Mouse (Mus musculus) gonadal fat pad, adult 2 months (tissue): Measurements from ENCODE around the gene Cntnap4. TPM values are rescaled to one million over a fixed set of nuclear protein-coding genes. Genes with fewer than 3 reads are reported as not detected.

Experiments used
- DNase-seq: peaks from one replicate; pipeline ENCODE4 v3.0.0-alpha.2; 2012; ENCODE audit warnings: low read depth
- polyA plus RNA-seq: library from polyadenylated mRNA; depleted of rRNA; stranded (reverse); fragments of >200 nt; gene quantifications from 2 replicates; pipeline ENCODE4 v1.2.3, GENCODE M21; 2012; rRNA removed

The Cntnap4 gene
- 0.05 TPM in 1 of 2 replicates, not detected in the other for polyA plus RNA-seq

DNA sequence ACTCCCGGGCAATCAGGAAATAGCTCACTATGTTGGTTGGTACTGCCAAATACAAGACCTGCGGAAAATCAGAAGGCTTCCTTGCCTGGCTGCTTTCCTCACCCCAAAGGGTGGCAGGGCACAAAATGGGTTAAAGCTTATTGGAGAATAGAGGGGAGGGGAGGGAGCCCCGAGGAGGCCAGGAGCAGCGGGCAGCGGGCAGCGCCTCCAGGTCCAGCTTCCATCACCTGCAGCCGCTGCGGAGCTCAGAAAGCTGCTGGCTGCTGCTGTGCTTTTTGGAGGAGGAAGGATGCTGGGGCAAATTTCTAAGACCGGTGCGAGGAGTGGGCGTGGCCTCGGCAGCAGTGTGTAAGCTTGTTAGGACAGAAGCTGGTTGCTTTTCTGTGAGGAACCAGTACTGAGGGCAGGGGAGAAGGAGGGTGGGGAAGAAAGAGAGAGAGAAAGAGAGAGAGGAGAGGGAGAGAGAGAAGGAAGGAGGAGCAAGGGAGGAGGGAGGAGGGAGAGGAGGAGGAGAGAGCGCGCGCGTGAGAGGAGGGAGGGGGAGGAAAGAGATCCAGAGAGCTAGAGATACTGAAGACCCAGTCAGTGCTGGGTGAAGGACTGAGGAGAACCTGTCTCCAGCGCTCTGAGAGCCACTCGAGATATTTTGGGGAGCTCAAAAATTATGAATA, at the start of gene Cntnap4:
Gene Cntnap4, plus strand, starts transcription at position 573 of the 671 bp plus-strand sequence.
- no peak for DNase-seq

DNA sequence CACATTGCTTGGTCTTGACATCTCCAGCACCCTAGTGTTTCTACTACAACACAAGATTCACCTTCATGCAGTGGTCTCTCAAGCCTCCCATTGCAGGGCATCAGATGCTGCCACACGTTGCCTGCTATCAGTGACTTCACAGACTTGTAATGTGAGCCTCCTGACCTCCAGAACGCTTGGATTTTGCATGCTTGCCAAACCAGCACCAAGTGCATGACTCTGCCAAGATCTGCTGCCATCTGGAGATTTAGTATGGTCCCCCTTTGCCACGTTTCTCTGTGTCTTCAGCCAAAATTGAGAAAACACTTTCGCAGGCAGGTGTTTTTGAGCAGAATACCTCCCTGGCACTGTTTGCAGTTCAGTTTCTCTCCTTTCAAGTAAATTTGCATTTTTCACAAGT, 12.5 kb upstream of the Cntnap4 start:
- DNase-seq, result no peak

DNA sequence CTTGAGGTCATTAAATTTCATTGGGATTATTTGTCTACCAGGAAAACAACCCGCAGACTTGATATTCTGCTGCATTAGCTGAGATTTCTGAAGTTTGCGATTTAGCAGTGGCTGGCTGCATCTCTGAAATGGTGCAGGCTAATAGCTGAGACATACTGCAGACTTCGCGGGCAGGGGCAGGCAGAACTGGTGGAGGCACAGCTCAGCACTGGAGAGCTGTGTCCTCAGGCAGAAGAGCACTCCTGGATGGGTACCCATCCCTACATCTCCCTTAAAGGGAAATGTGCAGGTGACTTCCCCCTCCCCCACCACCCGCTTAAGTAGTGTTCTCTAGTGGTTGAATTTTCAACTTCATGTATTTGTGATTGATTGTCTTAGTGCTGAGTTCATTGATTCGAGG, 698 bp downstream of the Cntnap4 start:
- no peak for DNase-seq

DNA sequence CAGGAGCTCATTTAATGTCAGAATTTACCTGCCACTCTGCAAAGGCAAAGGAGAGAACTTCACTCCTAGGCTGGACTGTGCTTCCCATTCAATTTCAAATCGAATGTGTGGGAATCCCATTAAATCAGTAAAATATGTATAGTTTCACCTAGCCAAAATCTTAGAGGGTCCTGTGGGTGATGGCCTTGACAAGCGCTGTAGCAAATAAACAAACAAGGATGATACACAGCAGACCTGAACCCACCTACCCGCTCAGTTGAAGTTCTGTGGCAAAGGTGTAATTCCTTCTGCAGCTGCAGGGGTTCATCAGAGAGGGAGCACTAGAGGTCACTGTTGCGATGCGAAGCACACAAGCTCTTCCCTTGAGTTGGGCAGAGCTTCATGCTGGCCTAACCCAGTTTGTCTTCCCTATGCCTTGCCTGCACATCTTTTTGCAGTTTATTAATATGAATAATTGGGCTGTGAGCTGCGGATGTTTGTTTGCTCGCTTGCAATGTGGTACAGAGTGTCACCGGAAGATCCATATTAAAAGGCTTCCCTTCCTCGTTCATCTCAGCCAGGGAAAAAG, 1.6 kb downstream of the Cntnap4 start:
- DNase-seq, result no peak

DNA sequence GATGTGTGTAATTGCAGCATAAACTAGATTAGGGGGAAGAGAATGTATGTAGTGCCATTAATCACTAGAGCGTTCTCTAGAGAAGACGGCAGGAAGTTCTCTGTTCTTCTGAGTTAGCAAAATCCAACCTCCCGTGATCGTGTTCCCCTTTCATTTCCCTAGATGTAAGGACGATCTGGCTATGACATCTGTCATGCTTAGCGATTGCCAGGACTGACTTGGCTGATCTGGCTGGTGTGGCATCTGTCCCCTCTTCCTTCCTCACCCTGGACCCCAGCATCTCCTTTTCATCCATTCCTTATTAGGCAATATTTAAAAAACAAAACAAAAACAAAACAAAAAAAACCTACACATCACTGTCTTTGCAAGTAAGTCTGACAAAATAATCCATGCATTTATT, 11.6 kb downstream of the Cntnap4 start:
- no peak for DNase-seq

DNA sequence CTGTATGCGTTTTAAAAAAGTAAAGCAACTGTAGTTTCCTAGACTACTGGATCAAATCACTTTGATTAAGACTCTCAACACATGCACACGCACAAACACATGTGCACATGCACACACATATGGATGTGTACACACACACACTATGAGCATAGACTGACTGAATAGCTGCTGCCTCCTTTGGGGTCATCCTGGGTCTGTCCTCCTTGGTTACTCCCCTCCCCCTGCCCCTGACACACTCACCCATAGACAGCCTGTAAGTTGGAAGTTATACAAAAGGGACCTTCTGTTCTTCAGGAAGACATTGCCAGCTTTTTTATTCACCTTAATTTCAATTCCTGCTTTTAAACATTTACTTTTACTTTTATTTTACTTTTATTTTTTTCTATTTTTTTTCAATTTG, 13.6 kb downstream of the Cntnap4 start:
- no peak for DNase-seq

DNA sequence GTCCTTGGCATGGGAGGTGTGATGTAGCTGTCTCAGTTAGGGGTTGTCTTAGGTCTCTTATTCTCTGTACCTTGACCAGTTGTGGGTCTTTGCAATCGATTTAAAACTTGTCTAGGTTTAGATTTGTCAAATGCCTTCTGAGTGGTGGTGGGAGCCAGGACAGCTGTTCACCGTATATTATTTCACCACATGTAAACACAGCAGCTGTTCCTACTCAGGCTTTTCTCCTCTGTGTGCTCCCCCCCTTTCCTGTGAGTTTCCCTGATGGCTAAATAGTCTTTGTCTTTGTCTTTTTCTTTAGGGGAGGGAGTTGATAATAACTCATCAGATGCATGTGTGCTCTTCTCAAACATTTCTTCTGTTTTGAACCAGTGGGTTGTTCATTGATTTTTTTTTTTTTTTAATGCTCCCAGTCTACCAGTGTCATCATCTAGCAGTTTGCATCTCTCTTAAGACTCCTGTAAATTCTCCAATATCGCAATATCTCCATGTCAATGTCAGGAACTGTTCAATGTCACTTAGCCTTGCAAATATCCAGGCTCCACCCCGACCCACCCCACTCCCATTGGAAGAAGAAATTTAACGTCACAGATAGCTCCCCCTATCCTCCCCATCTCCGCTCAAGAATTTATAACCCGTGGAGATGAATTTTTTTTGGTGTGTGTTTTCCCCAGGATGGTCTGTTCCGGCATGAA, 18.7 kb downstream of the Cntnap4 start:
- DNase-seq, result no peak

DNA sequence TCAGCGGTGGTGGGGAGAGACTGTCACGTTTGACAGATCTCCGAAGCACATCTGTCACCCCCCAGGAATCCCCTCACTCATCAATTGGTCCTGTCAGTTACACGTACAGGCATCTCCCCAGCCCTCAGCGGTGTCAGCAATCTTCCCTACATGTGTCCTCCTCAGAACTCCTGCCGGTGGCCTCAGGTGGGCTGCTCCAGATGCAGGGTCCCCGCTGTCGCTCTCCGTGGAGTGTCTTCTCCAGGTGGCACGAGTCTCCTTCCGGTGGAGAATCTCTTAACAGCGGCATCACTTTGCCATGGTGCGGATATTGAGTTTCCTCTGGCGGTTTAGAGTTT, 19.2 kb downstream of the Cntnap4 start:
- no peak for DNase-seq

DNA sequence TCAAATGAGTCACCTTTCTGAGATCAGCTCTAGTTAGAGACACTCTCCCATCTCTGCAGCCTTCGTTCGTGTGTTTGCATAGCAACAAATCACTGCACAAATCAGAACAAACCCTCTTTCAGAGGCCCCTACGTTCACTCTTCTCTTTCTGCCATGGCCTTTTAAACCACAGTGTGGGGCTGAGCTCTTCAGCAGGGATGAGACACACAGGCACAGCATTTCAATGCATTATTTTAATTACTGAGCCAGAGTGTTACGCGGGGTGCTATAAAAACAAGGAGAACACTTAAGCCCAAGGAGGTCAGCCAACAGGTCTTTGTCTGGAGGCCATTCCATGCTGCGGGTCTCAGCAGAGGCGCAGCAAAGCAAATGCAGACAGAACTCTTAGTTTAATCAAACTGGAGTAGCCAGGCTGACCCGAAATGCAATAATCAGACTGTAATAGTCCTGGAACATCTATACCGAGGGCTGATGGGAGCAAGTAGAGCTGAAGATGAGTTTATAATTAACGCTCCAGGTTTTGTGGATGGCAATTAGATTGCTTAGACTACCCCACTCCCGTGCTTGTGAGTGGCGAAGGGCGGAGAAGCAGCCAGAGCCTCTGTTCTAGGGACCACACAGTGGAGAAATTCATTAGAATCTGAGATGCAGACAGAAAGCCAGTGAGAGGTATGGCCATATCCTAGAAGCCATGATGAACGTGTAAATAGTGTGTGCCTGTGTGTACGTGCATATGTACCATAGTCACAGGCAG, 26.4 kb downstream of the Cntnap4 start:
- no peak for DNase-seq

DNA sequence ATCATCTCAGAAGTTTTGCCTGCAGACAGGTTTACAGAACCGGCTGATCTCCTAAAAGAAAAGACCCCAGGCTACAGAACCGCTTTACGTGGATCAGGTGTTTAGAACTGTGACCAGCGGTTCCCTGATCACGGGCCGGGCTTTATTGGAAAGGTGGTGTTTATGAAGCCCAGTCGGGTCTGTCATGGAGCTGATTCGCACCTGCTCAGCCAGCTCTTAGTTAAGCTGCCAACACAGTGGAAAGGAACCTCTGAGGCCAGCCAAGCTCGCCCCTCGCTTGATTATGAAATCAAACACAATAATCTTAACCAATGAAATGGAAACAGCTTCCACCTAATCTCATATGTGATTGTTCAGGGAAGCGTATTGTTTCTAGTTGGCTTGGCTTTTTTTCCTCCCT, 30.1 kb downstream of the Cntnap4 start:
- no peak for DNase-seq

DNA sequence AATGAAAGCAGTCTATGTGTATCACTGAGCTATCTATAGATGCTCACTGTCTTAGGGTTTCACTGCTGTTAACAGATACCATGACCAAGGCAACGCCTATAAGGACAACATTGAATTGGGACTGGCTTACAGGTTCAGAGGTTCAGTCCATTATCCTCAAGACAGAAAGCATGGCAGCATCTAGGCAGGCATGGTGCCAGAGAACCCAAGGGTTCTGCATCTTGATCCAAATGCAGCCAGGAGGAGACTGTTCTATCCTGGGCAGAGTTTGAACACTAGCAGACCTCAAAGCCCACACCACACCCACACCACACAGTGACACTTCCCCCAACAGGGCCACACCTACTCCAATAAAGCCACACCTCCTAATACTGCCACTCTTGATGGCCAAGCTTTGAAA, 31.3 kb downstream of the Cntnap4 start:
- no peak for DNase-seq

DNA sequence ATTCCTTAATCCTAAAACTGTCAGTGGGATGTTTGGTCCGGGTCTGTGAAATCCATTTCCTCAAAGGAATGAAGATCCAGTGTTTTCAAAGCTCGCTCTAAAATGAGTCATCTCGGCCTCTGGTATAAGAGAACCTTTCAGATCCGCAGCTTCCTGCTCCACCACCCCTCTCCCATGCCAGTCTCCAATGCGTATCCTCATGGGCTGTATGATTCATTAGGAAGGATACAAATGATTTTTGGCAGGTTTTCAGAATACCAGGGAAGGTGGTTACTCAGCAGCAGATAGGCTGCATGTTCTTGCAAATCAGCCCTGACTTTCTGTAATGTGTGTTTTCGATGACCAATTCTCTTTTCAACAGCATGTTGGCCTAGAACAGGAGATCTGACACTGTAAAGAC, 40.3 kb downstream of the Cntnap4 start:
- DNase-seq, result no peak

DNA sequence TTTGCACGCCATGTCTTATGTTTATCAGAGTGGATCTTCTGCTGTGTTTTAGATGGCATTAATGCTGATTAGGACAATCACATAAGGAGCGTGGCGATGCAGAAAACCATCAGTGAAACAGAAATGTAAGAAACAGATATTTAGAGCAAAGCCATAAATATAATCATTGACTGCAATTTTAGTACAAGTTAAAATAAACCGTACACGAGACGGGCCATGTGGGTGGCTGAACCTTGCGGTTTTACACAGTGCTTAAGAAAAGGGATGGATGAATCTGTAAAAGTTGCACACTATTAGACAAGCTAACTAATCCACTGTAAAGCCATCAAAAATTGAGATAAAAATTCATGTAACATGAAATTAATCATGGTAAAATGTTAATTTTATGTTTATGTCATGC, 58.9 kb downstream of the Cntnap4 start:
- DNase-seq, result no peak

DNA sequence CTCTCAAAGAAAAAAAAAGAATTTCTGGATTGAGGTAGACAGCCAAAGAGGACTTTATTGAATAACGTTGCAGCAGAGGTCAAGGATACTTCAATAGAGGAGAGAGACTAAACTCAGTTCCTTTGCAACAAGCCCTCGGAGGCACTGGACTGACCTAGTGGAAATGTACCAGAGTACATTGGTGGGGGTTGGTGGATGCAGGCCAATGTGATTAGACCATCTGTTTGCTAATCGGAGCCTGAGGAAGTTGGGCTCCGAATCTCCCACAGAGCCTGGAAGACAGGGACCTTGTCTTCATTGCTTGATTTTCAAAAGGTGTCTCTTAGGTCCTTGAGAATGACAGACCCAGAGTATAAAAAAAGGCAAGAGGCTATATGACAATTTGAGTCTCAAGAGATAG, 82.8 kb downstream of the Cntnap4 start:
- no peak for DNase-seq

DNA sequence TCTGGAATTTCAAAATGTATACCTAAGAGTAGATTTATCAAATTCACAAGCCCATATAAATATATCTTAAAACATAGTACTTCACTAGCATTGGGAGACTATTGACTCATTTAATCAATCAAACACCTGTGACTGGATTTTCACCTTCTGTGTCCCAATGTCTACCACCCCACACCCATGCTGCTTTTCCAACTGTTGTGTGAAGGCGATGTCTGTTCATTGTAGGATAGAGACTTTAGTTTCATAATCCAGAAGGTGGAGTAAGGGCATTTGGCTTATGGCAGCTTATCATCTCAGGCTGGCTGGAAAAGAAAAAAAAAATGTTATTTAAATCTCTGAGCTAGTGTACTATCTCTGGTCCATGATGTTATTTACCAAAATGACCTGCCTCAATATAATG, 83.4 kb downstream of the Cntnap4 start:
- no peak for DNase-seq

DNA sequence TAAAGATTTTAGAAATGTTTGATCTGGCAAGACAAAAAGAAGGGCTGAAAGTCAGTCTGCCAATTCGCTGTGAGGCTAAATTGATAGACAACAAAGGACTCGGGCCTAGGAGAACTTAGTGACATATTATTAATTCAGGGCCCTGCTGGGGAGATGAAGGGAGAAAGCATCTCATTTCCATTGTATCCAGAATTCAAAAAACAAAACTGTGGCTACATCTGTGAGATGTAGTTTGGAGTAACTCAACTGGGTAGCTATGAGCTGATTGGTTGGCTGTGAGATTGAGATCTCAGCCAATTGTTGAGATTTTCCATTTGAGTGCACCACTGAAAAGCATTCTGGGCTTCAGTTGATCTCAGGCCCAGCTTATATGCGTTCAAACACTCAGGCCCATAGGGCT, 84.2 kb downstream of the Cntnap4 start:
- DNase-seq, result no peak

DNA sequence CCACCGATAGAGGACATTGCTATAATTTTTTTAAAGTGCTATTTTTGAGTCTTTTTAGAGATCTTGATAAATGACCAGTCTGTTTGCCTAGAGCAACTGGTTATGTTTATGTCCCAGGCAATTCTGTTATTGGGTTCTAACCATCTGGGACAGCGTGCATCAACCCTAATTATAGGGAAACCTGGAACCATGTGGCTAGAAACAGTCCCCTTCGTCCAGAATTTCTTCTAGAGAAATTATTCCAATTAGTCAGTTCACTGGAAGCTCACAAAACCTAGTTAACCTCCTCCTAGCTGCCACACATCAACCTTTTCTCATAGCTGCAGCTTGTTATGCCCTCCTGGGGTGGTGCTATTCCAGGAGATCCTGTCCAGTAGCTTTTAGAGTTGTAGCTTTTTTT, 94.2 kb downstream of the Cntnap4 start:
- no peak for DNase-seq

DNA sequence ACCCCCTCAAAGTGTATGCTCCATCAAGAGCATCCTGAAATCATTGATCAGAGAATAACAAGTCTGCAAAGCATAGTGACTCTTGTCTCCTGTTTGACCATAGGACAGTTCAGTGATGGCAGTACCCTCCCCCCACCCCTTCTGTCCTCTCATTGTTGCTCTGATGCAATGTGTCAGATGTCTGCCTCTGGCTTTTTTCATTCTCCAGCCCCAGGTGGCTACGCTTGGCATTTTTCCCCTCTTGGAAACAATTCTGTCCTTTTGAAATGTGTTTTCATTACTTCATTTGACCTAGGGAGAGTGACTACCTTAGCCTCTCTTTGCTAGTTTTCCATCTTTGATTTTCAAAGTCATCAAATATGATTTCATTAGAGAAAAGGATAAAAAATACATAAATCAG, 104.8 kb downstream of the Cntnap4 start:
- no peak for DNase-seq

DNA sequence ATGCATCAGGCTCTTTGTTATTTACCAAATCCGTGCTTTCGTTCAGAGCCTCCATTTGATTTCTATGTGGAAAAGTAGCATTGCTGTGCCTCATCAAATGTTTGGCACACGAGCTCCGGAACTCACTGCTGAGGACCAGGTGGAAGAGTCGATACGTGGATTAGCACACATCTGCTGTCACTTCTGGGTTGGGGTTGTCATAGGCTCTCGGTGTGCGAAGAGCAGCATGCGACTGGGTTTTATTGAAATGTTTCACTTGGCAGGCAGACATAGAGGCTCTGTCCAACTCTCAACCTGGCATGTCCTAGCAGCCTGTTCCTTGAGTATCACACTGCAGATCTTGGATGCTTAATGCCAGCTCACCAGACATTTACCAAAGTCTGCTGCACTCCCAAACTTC, 111.9 kb downstream of the Cntnap4 start:
- DNase-seq, result no peak

DNA sequence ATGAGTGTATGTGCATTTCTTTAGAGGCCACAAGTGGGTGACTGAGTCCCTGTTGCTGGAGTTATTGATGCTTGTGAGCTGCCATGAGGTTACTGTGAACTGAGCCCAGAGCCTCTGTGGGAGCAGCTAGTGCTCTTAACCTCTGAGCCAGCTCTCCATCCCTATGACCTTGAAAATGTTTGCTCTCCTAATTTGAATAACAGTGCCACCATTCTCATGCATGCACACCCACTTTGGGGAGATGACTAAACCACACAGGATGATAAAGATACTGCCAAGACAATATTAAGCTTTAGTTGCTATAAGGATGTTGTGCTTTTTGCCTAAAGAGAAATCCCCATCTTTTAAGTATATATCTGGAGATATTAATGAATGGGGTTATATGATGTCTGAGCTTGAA, 125.9 kb downstream of the Cntnap4 start:
- no peak for DNase-seq

DNA sequence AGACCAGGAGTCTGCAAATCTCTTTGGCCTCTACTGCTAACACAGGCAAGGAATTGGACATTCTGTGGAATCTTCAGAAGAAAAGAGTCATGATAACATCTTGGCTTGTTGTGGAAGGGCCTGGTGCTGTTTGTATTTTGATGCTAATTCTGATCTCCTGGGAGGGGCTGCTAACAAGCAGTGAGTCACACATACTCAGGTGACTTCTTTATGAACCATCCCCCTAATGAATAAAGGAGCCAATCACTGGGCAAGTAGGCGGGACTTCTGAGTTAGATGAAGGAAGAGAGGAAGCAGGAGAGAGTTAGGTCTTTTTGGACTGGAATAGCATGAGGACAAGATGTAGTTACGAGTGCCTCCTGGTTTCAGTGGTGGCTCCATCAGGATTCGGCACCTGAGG, 128.3 kb downstream of the Cntnap4 start:
- no peak for DNase-seq

DNA sequence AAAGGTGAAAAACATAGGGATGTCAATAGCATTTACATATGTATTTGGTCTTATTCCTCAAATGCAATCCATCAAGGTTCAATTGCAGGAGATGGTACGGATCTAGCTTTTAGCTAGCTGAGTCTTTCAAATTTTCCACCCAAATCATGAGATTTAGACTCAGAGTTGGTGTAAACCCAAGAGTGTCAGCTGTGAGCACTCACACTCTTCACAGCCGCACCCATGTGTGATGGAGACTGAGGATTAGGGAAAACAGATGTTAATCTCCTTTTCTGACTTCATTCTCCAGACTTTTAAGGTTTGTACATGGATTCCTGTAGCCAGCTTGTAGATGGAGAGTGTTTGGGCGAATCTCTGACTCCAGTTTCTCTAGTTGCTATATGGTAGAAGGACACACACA, 147.1 kb downstream of the Cntnap4 start:
- no peak for DNase-seq

DNA sequence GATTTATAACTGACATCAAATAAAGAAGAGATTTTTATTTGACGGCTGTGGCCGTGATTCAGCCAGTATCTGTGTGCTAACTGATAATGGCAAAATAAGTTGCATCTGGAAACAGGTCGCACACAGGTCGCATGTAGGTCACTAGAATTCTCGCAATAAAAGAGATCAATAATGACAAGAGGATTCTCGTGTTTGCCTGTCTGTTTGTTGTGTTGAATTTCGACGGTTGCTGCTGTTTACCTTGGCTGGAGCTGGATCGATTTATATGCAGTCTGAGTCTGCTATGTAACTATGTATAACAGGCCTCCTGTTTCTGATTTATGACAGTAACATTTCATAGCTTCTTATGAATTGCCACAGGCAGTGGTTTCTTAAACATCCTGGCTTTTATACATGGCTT, 155.1 kb downstream of the Cntnap4 start:
- no peak for DNase-seq
